Mouse (Mus musculus): Measurements from ENCODE around the gene Col6a3. TPM values are rescaled to one million over a fixed set of nuclear protein-coding genes. Genes with fewer than 3 reads are reported as not detected.

Col6a3 gene
- not detected for polyA plus RNA-seq (2017; shearing (Covaris generic))

GRCm38 (mm10) chr1:90843836-90844235 lies at the start of gene Col6a3:
TSS of gene Col6a3 (minus strand) at chr1:90843971.
- no peak for ATAC-seq

GRCm38 (mm10) chr1:90885771-90886460 lies 42.1 kb upstream of the Col6a3 start:
- no peak for ATAC-seq

- no peak for ATAC-seq
Measured at GRCm38 (mm10) chr1:90876486-90877270, 32.9 kb upstream of the Col6a3 start.

GRCm38 (mm10) chr1:90875961-90876360 lies 32.2 kb upstream of the Col6a3 start:
- ATAC-seq: no peak

- ATAC-seq: no peak
Measured at GRCm38 (mm10) chr1:90875371-90875770, 31.6 kb upstream of the Col6a3 start.

GRCm38 (mm10) chr1:90870581-90870980 lies 26.8 kb upstream of the Col6a3 start:
- no peak for ATAC-seq

- ATAC-seq: no peak
Measured at GRCm38 (mm10) chr1:90866734-90867133, 23.0 kb upstream of the Col6a3 start.

GRCm38 (mm10) chr1:90855880-90856279 lies 12.1 kb upstream of the Col6a3 start:
- no peak for ATAC-seq

- no peak for ATAC-seq
Measured at GRCm38 (mm10) chr1:90849836-90850235, 6.1 kb upstream of the Col6a3 start.

GRCm38 (mm10) chr1:90845206-90845605 lies 1.4 kb upstream of the Col6a3 start:
- no peak for ATAC-seq

GRCm38 (mm10) chr1:90842789-90843587 lies 783 bp downstream of the Col6a3 start:
- no peak for ATAC-seq

- no peak for ATAC-seq
Measured at GRCm38 (mm10) chr1:90840250-90840649, 3.5 kb downstream of the Col6a3 start.

- no peak for ATAC-seq
Measured at GRCm38 (mm10) chr1:90838657-90839056, 5.1 kb downstream of the Col6a3 start.

GRCm38 (mm10) chr1:90838221-90838620 lies 5.5 kb downstream of the Col6a3 start:
- ATAC-seq: no peak

GRCm38 (mm10) chr1:90836178-90836740 lies 7.5 kb downstream of the Col6a3 start:
- no peak for ATAC-seq

GRCm38 (mm10) chr1:90834701-90835100 lies 9.1 kb downstream of the Col6a3 start:
- no peak for ATAC-seq

GRCm38 (mm10) chr1:90830006-90830405 lies 13.8 kb downstream of the Col6a3 start:
- ATAC-seq: no peak

- ATAC-seq: no peak
Measured at GRCm38 (mm10) chr1:90813226-90813625, 30.5 kb downstream of the Col6a3 start.

- ATAC-seq: no peak
Measured at GRCm38 (mm10) chr1:90808930-90809329, 34.8 kb downstream of the Col6a3 start.

- ATAC-seq: no peak
Measured at GRCm38 (mm10) chr1:90803104-90803503, 40.7 kb downstream of the Col6a3 start.

- ATAC-seq: no peak
Measured at GRCm38 (mm10) chr1:90801067-90801466, 42.7 kb downstream of the Col6a3 start.

GRCm38 (mm10) chr1:90800466-90800865 lies 43.3 kb downstream of the Col6a3 start:
- ATAC-seq: no peak
